Mouse (Mus musculus) CH12.LX (cell line): ENCODE data around the gene Bmp8b. TPM values are rescaled to one million over a fixed set of nuclear protein-coding genes. Genes with fewer than 3 reads are reported as not detected.

Source experiments
- DNase-seq: peaks from one replicate; pipeline ENCODE4 v3.0.0-alpha.2; 2013; ENCODE audit errors: extremely low read depth
- H3K27ac ChIP-seq: 2 replicates; pipeline ENCODE4 v1.5.1; 2012; ENCODE audit warnings: low read depth, mild to moderate bottlenecking, control low read depth, moderate library complexity; ENCODE audit not compliant: insufficient read depth
- H3K27me3 ChIP-seq: replicated peaks from 2 replicates; pipeline ENCODE3; 2012; ENCODE audit warnings: inconsistent platforms
- H3K36me3 ChIP-seq, 2 experiments: replicated peaks in 1 of 2; 2 replicates each; pipeline versions ENCODE3 to v1.6.1; 2012; ENCODE audit warnings: inconsistent platforms in 1 of 2, low read length in 1 of 2, mild to moderate bottlenecking in 1 of 2, mixed read lengths in 1 of 2, moderate library complexity in 1 of 2; ENCODE audit not compliant: control insufficient read depth in 1 of 2, insufficient read depth in 1 of 2
- H3K4me1 ChIP-seq, 2 experiments: 2 replicates each; pipeline ENCODE4 v1.6.1; 2012; ENCODE audit warnings: inconsistent platforms in 1 of 2, moderate library complexity in 1 of 2; ENCODE audit not compliant: insufficient read depth in 2 of 2, control insufficient read depth in 1 of 2
- H3K4me2 ChIP-seq: 2 replicates; pipeline ENCODE4 v1.6.1; 2012; ENCODE audit warnings: low read depth, mild to moderate bottlenecking, control low read depth; ENCODE audit not compliant: poor library complexity, insufficient read depth, severe bottlenecking
- H3K4me3 ChIP-seq, 3 experiments: fragments of 150-350 bp in 1 of 3; sonication (generic) in 1 of 3; replicated peaks in 1 of 3; 2 replicates each; pipeline versions ENCODE3 to v1.5.1; 2011 to 2012; ENCODE audit warnings: low read depth in 2 of 3, low read length in 2 of 3, mild to moderate bottlenecking in 2 of 3, moderate library complexity in 2 of 3, control low read depth in 1 of 3, improper control_type of control experiment in 1 of 3, inconsistent platforms in 1 of 3, mixed read lengths in 1 of 3; ENCODE audit not compliant: poor library complexity in 1 of 3
- H3K79me2 ChIP-seq: replicated peaks from 2 replicates; pipeline ENCODE4 v1.6.1; 2012; ENCODE audit warnings: mild to moderate bottlenecking, moderate library complexity; ENCODE audit not compliant: control insufficient read depth, poor library complexity, insufficient read depth, severe bottlenecking; ENCODE audit errors: extremely low read depth
- H3K9ac ChIP-seq: 2 replicates; pipeline ENCODE4 v1.6.1; 2012; ENCODE audit warnings: low read depth, mild to moderate bottlenecking, control low read depth, moderate library complexity; ENCODE audit not compliant: insufficient read depth
- H3K9me3 ChIP-seq: replicated peaks from 2 replicates; pipeline ENCODE3; 2012; ENCODE audit warnings: low read length, inconsistent platforms, mixed read lengths
- BHLHE40 ChIP-seq: IDR thresholded peaks from 2 replicates; pipeline ENCODE4 v1.6.1; 2011; ENCODE audit warnings: mild to moderate bottlenecking, low read depth, low read length, improper control_type of control experiment
- CHD1 ChIP-seq: IDR thresholded peaks from 2 replicates; pipeline ENCODE4 v1.6.1; 2012; ENCODE audit warnings: low read depth, low read length, improper control_type of control experiment, inconsistent platforms
- CHD2 ChIP-seq: IDR thresholded peaks from 2 replicates; pipeline ENCODE4 v1.6.1; 2011; ENCODE audit warnings: low read length, improper control_type of control experiment
- CTCF ChIP-seq, 2 experiments: IDR thresholded peaks in 1 of 2; conservative IDR thresholded peaks in 1 of 2; 2 replicates each; pipeline ENCODE4 v1.5.1; 2011 to 2012; ENCODE audit warnings: low read depth in 2 of 2, low read length in 2 of 2, improper control_type of control experiment in 1 of 2, inconsistent platforms in 1 of 2, mild to moderate bottlenecking in 1 of 2, moderate library complexity in 1 of 2
- E2F4 ChIP-seq: IDR thresholded peaks from 2 replicates; pipeline ENCODE4 v1.6.1; 2011; ENCODE audit warnings: low read depth, low read length, improper control_type of control experiment; ENCODE audit not compliant: insufficient replicate concordance
- ELF1 ChIP-seq: IDR thresholded peaks from 2 replicates; pipeline ENCODE4 v1.6.1; 2014; ENCODE audit warnings: low read depth, mild to moderate bottlenecking, inconsistent platforms, low read length, improper control_type of control experiment
- ETS1 ChIP-seq: conservative IDR thresholded peaks from 2 replicates; pipeline ENCODE4 v1.6.1; 2012; ENCODE audit warnings: low read depth, mild to moderate bottlenecking, inconsistent platforms, low read length, improper control_type of control experiment, moderate library complexity
- JUN ChIP-seq: IDR thresholded peaks from 2 replicates; pipeline ENCODE4 v1.6.1; 2011; ENCODE audit warnings: low read depth, mild to moderate bottlenecking, low read length, improper control_type of control experiment, moderate library complexity; ENCODE audit not compliant: insufficient read depth
- JUND ChIP-seq: conservative IDR thresholded peaks from 2 replicates; pipeline ENCODE4 v1.6.1; 2011; ENCODE audit warnings: low read depth, low read length, improper control_type of control experiment
- KAT2A ChIP-seq: IDR thresholded peaks from 2 replicates; pipeline ENCODE4 v1.6.1; 2012; ENCODE audit warnings: low read length, improper control_type of control experiment, inconsistent platforms; ENCODE audit not compliant: insufficient replicate concordance
- MAFK ChIP-seq: IDR thresholded peaks from 2 replicates; pipeline ENCODE4 v1.6.1; 2011; ENCODE audit warnings: low read length, improper control_type of control experiment; ENCODE audit not compliant: insufficient replicate concordance
- MAX ChIP-seq: IDR thresholded peaks from 2 replicates; pipeline ENCODE4 v1.6.1; 2011; ENCODE audit warnings: low read length, improper control_type of control experiment
- MAZ ChIP-seq: IDR thresholded peaks from 2 replicates; pipeline ENCODE4 v1.6.1; 2012; ENCODE audit warnings: low read depth, mild to moderate bottlenecking, inconsistent platforms, low read length, improper control_type of control experiment, moderate library complexity
- MEF2A ChIP-seq: IDR thresholded peaks from 2 replicates; pipeline ENCODE4 v1.6.1; 2014; ENCODE audit warnings: low read depth, mild to moderate bottlenecking, inconsistent platforms, low read length, improper control_type of control experiment, borderline replicate concordance
- MXI1 ChIP-seq: IDR thresholded peaks from 2 replicates; pipeline ENCODE4 v1.6.1; 2011; ENCODE audit warnings: mild to moderate bottlenecking, low read depth, low read length, improper control_type of control experiment
- MYC ChIP-seq: IDR thresholded peaks from 2 replicates; pipeline ENCODE4 v1.6.1; 2011; ENCODE audit warnings: low read depth, mild to moderate bottlenecking, improper control_type of control experiment, low read length
- NRF1 ChIP-seq: IDR thresholded peaks from 2 replicates; pipeline ENCODE4 v1.6.1; 2014; ENCODE audit warnings: low read depth, mild to moderate bottlenecking, inconsistent platforms, low read length, improper control_type of control experiment, moderate library complexity
- PAX5 ChIP-seq: IDR thresholded peaks from 2 replicates; pipeline ENCODE4 v1.6.1; 2012; ENCODE audit warnings: low read length, inconsistent platforms, mixed read lengths
- POLR2AphosphoS2 ChIP-seq: IDR thresholded peaks from 2 replicates; pipeline ENCODE4 v1.6.1; 2011; ENCODE audit warnings: low read depth, low read length, improper control_type of control experiment
- RAD21 ChIP-seq: IDR thresholded peaks from 2 replicates; pipeline ENCODE4 v1.6.1; 2011; ENCODE audit warnings: low read depth, mild to moderate bottlenecking, low read length, improper control_type of control experiment, moderate library complexity
- RCOR1 ChIP-seq: conservative IDR thresholded peaks from 2 replicates; pipeline ENCODE4 v1.6.1; 2012; ENCODE audit warnings: low read depth, mild to moderate bottlenecking, inconsistent platforms, low read length, improper control_type of control experiment
- SMC3 ChIP-seq: IDR thresholded peaks from 2 replicates; pipeline ENCODE4 v1.6.1; 2011; ENCODE audit warnings: low read depth, low read length, improper control_type of control experiment
- TBP ChIP-seq: conservative IDR thresholded peaks from 2 replicates; pipeline ENCODE4 v1.6.1; 2011; ENCODE audit warnings: low read depth, low read length, improper control_type of control experiment
- TCF12 ChIP-seq: IDR thresholded peaks from 2 replicates; pipeline ENCODE4 v1.6.1; 2014; ENCODE audit warnings: low read depth, mild to moderate bottlenecking, inconsistent platforms, low read length, improper control_type of control experiment
- UBTF ChIP-seq: IDR thresholded peaks from 2 replicates; pipeline ENCODE4 v1.6.1; 2012; ENCODE audit warnings: low read depth, mild to moderate bottlenecking, inconsistent platforms, low read length, improper control_type of control experiment, moderate library complexity
- USF1 ChIP-seq: IDR thresholded peaks from 2 replicates; pipeline ENCODE4 v1.6.1; 2014; ENCODE audit warnings: low read depth, mild to moderate bottlenecking, inconsistent platforms, low read length, improper control_type of control experiment
- USF2 ChIP-seq: conservative IDR thresholded peaks from 2 replicates; pipeline ENCODE4 v1.6.1; 2011; ENCODE audit warnings: low read depth, low read length, improper control_type of control experiment
- ZC3H11A ChIP-seq: IDR thresholded peaks from 2 replicates; pipeline ENCODE4 v1.6.1; 2012; ENCODE audit warnings: low read depth, mild to moderate bottlenecking, inconsistent platforms, low read length, improper control_type of control experiment
- ZKSCAN1 ChIP-seq: IDR thresholded peaks from 2 replicates; pipeline ENCODE4 v1.6.1; 2012; ENCODE audit warnings: low read depth, inconsistent platforms, low read length, improper control_type of control experiment, borderline replicate concordance
- dilution Hi-C: fragments of 300-500 bp; cut with MboI; formaldehyde crosslinking; loops from 2 replicates; pipeline ENCODE4 v1.14.3; 2020; ENCODE audit warnings: low sequenced_read_pairs; ENCODE audit not compliant: extremely low pct_unique_long_range_greater_than_20kb, extremely low pct_ligation_motif_present
- in situ Hi-C: fragments of 300-500 bp; cut with MboI; formaldehyde crosslinking; loops from 3 replicates; pipeline ENCODE4 v1.14.3; 2019; ENCODE audit warnings: low sequenced_read_pairs, low pct_ligation_motif_present, low pct_unique_long_range_greater_than_20kb, mixed read lengths
- polyA plus RNA-seq: library from polyadenylated mRNA; unstranded; fragments of >175 nt; gene quantifications from 2 replicates; pipeline ENCODE4 v1.2.1, GENCODE M21; 2012; ENCODE audit warnings: low read depth; ENCODE audit not compliant: insufficient read length
- total RNA-seq, 2 experiments: library from RNA; depleted of rRNA; stranded (reverse); fragments of 300-350 nt in 1 of 2; fragments of >200 nt in 1 of 2; gene quantifications; 2 replicates each; pipeline ENCODE4 v1.2.3; 2012 to 2014

Gene Bmp8b
- total and polyA plus RNA-seq, 3 experiments = not detected

DNA sequence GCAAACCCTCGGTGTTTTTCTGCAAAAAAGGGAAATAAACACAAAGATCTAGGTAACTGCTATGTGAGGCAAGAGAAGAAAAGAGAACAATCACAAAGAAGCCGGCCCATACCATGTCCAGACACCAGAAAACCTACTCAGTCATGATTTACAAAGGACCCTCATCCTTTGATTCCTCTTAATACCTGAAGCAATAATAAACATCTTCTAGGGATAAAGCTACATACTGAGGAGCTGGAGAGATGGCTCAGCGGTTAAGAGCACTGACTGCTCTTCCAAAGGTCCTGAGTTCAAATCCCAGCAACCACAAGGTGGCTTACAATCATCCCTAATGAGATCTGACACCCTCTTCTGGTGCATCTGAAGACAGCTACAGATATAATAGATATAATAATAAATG lies 32.6 kb downstream of the Bmp8b start:
- no peak for TF ChIP-seq POLR2AphosphoS2
- no peak for TF ChIP-seq USF1
- no peak for TF ChIP-seq MAZ
- no peak for TF ChIP-seq MAX
- TF ChIP-seq SMC3 = no peak
- no peak for TF ChIP-seq NRF1
- no peak for TF ChIP-seq MXI1
- no peak for TF ChIP-seq ETS1
- no peak for TF ChIP-seq RAD21
- no peak for TF ChIP-seq RCOR1
- no peak for TF ChIP-seq JUN
- no peak for TF ChIP-seq CTCF (conservative IDR thresholded peaks at IDR 0.05 in 1 of 2, IDR thresholded peaks at IDR 0.05 in 1 of 2; ENCODE audit: low read depth in 2 of 2, low read length in 2 of 2)
- no peak for TF ChIP-seq ELF1
- H3K27me3 ChIP-seq = peaks cover 13% of the 10 kb centered on the region
- no peaks in the 10 kb centered on the region for H3K9me3 ChIP-seq
- peaks cover 4 to 20% of the 10 kb centered on the region in 2 experiments; a peak in 3 of 4 replicates for H3K4me1 ChIP-seq
- no peak overlapping the region for H3K4me2 ChIP-seq
- H3K79me2 ChIP-seq = peaks cover 12% of the 10 kb centered on the region
- H3K4me3 ChIP-seq = no peak overlapping the region
- no peak overlapping the region for H3K9ac ChIP-seq
- in situ Hi-C loops (no loop called here), dilution Hi-C loops (no loop called here)
- DNase-seq = no peak
- peaks cover 27 to 43% of the 10 kb centered on the region in 2 experiments for H3K36me3 ChIP-seq
- no peak overlapping the region for H3K27ac ChIP-seq

DNA sequence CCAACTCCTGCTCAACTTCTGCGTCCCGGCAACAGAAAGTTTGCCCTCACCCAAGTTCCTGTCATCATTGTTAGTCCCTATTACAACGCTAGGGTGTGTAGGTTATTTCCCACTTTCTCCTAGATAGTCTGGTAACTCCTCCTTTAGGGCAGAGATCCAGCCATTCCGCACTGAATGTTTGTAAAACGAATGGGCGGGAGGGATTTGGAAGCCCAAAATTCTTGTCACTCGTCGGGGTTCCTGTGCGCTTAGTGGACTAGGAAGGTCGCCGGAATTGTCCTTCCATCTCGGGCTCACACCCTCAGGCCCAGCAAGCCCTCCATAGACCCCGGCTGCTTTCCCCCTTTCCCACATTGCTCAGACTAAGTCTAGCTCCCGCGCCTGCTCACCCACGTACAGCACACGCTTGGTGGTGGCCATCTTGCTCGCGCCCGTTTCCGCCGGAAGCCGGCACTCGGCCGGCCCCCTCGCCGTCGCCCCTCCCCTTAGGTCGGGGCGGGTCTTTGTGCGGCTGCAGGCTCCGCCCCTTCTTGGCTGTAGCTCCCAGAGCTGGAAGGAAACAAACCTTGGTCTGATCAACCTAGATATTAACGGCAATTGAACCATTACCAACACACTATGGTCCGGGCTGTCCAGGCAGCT lies 34.7 kb downstream of the Bmp8b start, which contains the start of gene Ppie:
Gene Ppie, minus strand, starts transcription at position 439 of the 642 bp plus-strand sequence.
- Histone ChIP-seq H3K27ac (0 out of 2 replicates have a peak within 1 kb of the TSS, but pooled peaks have one; percentile 5), H3K27me3 (peaks cover 23% of the 10 kb centered on the region), H3K4me1 (peaks cover 4 to 20% of the 10 kb centered on the region in 2 experiments; a peak in 3 of 4 replicates), H3K36me3 (peaks cover 15 to 24% of the 10 kb centered on the region in 2 experiments), H3K9me3 (no peaks in the 10 kb centered on the region), H3K4me3 (peak within 1 kb of the TSS; percentile 80 to 94 (median 80)), H3K9ac (peak within 1 kb of the TSS; percentile 80), H3K4me2 (peak within 1 kb of the TSS; percentile 94), H3K79me2 (peaks cover 12% of the 10 kb centered on the region)
- peak; percentile 85 for DNase-seq
- dilution Hi-C loops = no loop called here
- in situ Hi-C loops = no loop called here
- no peak for TF ChIP-seq CTCF (conservative IDR thresholded peaks at IDR 0.05 in 1 of 2, IDR thresholded peaks at IDR 0.05 in 1 of 2; ENCODE audit: low read depth in 2 of 2, low read length in 2 of 2)
- peak; percentile 48; the same call in 1 of the 2 replicates for TF ChIP-seq MEF2A
- TF ChIP-seq MYC = 0 out of 2 replicates have a peak, but pooled peaks have one; percentile 64
- no peak for TF ChIP-seq PAX5
- no peak for TF ChIP-seq CHD2
- TF ChIP-seq ELF1 = peak; percentile 74
- TF ChIP-seq TBP = peak; percentile 80
- TF ChIP-seq BHLHE40 = 0 out of 2 replicates have a peak, but pooled peaks have one; percentile 8
- no peak for TF ChIP-seq ZKSCAN1
- TF ChIP-seq JUN = no peak
- TF ChIP-seq USF2 = no peak
- peak; percentile 96 for TF ChIP-seq TCF12
- no peak for TF ChIP-seq SMC3
- no peak for TF ChIP-seq UBTF
- 0 out of 2 replicates have a peak, but pooled peaks have one; percentile 48 for TF ChIP-seq E2F4
- no peak for TF ChIP-seq KAT2A
- no peak for TF ChIP-seq ETS1
- TF ChIP-seq JUND = no peak
- no peak for TF ChIP-seq USF1
- peak; percentile 71; the same call in 1 of the 2 replicates for TF ChIP-seq MAZ
- no peak for TF ChIP-seq MAX
- TF ChIP-seq ZC3H11A = no peak
- TF ChIP-seq MXI1 = peak; percentile 86
- TF ChIP-seq MAFK = no peak
- TF ChIP-seq CHD1 = no peak
- peak; percentile 71; the same call in 1 of the 2 replicates for TF ChIP-seq POLR2AphosphoS2
